Mouse (Mus musculus): Measurements from ENCODE around the gene Foxa2. TPM values are rescaled to one million over a fixed set of nuclear protein-coding genes. Genes with fewer than 3 reads are reported as not detected.
A peak's percentile ranks its signal among the peaks of the same experiment; 100 is the strongest.

Foxa2 gene
- total RNA-seq, 1 experiment from 2014 or later, result not detected

DNA sequence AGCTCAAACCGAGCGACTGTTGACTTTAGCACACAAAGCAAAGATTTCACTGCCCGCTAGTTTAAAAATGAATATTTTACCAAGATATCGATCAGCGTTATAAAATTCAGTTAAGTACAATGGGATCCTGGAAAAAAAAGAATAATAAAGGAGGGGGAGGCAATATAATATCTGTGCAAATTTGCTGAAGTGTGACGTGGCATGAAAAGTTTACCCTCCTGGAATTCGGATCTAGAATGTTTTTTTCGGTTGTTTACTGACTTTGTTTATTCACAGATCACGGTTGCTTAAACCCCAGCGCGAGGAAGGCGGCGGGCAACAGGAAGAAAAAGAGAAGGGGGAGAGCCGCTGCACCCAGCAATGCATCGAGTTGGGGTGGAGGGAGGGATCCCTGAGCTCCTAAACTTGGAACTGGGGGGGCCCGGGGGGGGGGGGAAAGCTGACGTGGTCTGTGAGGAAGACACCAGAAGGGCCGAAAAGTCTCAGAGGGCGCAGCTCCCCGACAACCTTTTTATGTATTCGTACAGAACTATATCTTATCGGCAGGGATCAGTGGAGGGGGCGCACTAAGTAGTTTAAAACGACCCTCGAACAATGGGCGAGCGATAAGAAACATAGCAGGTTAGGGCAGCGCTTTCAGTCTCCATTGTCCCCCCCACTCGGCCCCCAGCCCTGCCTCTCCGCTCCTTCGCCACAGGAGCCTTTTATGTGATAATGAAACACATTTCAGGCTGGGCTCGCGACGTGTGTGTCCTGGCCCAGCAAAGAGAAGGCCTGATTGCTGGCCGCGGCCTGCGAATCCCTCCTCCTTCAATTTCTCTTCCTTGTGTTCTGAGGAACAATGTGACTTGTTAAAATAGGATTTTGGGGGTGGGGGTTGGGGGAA is 6.3 kb downstream of the Foxa2 start:
- ATAC-seq (replicated peaks; ENCODE audit: low read depth, poor library complexity, severe bottlenecking), result no peak

- 0 out of 2 replicates have a peak, but pooled peaks have one; percentile 5 for ATAC-seq (replicated peaks; ENCODE audit: low read depth, poor library complexity, severe bottlenecking)
Observed at GRCm38 (mm10) chr2:148039351-148040235, 7.2 kb downstream of the Foxa2 start.

DNA sequence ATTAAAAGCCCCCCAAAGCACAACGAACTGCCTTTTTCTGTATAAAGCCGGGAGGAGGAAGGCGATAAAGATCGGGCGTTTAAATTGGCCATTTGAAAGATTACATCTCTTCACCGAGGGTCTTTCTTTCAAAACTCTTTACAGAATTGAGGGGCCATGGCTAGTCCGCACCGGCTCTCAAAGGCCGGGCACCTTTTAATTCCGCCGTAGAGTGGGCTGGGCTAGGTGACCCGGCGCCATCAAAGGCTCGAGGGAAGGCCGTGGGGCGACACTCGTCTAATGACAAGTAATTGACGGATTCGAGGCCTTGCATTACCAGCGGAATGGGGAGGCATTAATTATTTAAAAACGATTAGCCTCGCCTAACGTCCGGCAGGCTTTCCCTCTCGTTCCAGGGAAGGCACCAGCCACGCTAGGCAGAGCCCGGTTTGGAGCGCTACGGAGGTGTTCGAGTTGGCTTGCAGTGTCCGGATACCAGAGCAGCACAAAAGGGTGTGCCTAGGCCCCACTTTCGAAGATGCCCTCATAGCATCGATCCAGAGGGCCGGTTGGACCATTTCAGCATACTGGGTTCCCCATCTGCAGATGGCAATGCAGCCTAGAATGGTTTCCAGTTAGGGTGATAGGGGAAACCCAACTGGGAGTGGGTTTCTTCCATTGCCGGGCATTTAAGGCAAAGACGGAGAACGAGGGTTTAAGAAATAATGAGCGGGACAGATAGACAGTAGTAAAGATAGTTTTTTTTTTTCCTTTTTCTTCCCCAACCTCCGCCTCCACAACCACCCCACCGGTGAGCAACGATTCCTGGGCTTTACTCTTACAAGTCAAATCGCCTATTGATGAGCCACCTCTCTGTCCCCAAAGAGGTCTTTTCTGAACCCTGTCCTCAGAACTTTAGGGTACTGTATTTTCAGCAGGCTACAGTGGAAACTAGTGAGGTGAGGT is 8.1 kb downstream of the Foxa2 start:
- ATAC-seq (replicated peaks; ENCODE audit: low read depth, poor library complexity, severe bottlenecking), result no peak

DNA sequence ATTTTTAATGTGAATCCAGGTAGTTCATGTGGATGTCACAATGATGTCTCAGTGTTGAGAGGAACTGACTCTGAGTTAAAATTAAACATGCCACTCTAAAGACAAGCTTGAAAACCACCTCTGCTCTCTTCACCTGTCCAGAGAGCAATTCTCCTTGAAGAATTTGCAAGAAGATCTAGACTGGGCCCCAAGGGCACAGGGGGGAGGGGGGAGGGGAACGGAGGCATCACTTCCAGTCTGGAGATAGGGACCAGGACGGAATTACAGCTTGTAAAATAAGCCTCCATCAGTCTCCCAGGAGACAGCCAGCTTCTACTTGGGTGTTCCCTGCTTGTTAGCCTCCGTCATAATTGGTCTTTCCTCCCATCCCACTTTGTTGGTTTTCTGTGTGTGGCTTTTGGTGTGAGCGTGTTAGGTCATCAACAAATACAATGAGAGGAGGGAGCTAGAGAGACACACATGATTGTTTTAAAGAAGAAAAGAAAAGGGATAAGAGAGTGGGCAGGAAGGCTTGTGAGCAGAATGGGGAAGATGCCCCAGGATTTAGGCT is 10.1 kb downstream of the Foxa2 start:
- no peak for ATAC-seq (replicated peaks; ENCODE audit: low read depth, poor library complexity, severe bottlenecking)

GRCm38 (mm10) chr2:148030991-148031675 is 15.6 kb downstream of the Foxa2 start:
- ATAC-seq (replicated peaks; ENCODE audit: low read depth, poor library complexity, severe bottlenecking), result no peak

DNA sequence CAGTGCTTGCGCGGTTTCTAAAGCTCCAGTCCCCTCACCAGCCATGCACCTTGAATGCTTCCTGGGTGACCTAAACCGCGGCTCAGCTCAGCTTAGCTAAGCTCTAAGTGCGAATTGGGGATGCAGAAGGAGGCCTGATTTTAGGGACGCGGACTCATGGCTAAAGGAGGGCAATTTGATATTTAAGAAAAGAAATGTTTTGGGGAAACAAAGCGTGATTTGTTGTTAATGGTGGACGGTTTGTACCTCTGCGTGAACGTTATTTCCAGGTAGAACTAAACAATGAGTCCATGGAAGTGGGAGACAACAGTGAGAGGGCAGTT is 16.2 kb downstream of the Foxa2 start:
- no peak for ATAC-seq (replicated peaks; ENCODE audit: low read depth, poor library complexity, severe bottlenecking)

DNA sequence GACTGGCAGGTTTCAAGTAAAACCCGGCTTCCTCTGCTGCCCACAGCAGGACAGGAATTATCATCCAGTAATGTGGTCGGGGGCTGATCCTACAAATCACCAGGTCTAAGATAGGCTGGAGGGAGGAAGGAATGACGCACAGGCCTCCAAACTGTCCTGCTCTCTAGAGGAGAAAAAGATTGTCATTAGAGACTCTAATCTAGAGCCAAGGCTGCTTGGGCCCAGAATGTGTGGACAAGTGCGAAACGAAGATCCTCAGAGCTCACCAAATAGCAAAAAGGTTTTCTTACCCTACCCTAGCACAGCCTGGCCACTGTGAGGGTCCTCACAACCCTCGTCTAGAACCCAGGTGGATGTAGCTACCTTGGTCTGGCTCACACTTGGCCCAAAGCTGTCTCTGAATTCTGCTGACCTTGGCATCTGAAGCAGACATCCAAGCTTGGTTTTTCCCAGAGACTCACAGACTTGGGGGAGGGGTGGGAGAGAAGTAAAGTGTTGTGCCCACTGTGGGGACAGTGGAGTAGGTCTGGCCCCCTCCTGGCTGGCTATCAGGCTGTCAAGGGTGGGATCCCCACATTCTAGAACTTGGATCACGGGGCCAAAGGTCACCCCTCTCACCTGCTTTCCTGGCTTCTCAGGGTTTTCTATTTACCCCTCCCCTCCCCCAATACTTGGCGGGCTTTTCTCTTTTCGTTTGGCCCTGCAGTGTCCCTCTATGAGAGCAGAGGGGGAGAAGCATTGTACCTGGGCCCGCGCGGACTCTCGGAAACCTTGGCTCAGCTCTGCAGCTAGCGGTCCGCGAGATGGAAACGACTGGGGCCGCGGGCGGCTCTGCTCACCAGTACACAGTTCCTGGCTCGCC is 16.8 kb downstream of the Foxa2 start:
- peak; percentile 48 for ATAC-seq (replicated peaks; ENCODE audit: low read depth, poor library complexity, severe bottlenecking)

DNA sequence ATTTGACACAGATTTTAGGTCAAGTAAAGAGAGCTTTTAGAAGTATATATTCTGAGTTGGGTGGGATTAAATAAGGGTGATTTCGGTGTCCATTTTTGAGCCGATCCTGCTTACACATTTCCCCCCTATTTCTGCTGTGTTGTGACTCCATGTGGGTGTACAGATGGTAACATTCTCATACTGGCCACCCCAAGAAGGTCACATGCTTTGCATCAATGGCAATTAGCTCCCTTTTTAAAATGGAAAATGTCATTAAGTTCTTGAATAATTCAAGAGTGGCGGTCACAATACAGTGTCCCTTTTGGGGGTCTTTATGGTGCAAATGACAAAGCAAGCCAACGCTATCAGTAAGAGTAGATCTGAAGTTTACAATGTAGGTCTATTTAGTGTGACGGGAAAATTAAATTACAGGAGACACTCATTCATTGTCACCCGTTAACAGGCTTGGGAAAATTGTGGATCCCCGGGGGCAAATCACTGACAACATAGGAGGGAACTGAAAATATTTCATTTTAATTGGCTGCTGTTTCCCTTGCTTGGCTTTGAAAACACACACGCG is 17.6 kb downstream of the Foxa2 start:
- ATAC-seq (replicated peaks; ENCODE audit: low read depth, poor library complexity, severe bottlenecking), result no peak

DNA sequence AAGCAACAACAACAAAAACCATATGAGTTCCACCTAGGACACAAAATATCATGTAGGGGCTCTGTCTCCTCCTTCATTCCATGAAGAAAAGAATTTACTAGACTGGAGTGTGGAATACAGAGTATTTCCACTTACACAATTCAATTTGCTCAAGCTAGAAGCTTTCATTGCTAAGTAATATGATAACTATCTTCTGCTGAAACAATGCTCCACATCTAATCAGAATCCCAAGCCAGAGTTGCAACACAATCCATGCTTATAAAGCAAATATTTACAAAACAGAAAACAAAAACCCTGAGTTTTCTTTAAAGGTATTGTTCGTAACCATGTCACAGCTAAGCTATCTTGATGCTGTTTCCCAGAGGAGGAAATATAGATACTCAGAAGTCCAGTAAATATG is 20.4 kb downstream of the Foxa2 start:
- ATAC-seq (replicated peaks; ENCODE audit: low read depth, poor library complexity, severe bottlenecking), result no peak

DNA sequence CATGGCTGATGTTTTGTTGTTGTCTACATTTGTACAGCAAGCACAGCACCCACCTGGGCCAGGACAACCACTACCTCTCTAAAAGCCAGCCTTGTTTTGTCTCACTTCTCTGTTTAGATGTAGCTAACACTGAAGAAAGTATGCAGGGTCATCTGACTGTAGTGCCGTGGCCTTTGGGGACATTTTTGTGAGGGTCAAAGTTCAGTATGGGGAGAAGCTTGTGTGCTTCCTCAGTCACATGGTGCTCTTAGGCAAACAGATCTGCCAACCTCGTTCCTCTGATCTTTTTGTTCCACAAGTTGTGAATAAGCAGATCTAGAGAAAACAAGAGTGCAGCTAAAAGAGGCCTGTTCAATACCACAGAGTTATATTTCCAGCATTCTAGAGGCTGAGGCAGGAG is 21.3 kb downstream of the Foxa2 start:
- ATAC-seq (replicated peaks; ENCODE audit: low read depth, poor library complexity, severe bottlenecking), result no peak

GRCm38 (mm10) chr2:148024268-148024935 is 22.4 kb downstream of the Foxa2 start:
- ATAC-seq (replicated peaks; ENCODE audit: low read depth, poor library complexity, severe bottlenecking), result no peak

GRCm38 (mm10) chr2:148023340-148023806 is 23.4 kb downstream of the Foxa2 start:
- ATAC-seq (replicated peaks; ENCODE audit: low read depth, poor library complexity, severe bottlenecking), result no peak

- no peak for ATAC-seq (replicated peaks; ENCODE audit: low read depth, poor library complexity, severe bottlenecking)
Observed at GRCm38 (mm10) chr2:148021919-148022570, 24.7 kb downstream of the Foxa2 start.

- no peak for ATAC-seq (replicated peaks; ENCODE audit: low read depth, poor library complexity, severe bottlenecking)
Observed at GRCm38 (mm10) chr2:148021016-148021415, 25.8 kb downstream of the Foxa2 start.

GRCm38 (mm10) chr2:148020125-148020524 is 26.6 kb downstream of the Foxa2 start:
- no peak for ATAC-seq (replicated peaks; ENCODE audit: low read depth, poor library complexity, severe bottlenecking)

- no peak for ATAC-seq (replicated peaks; ENCODE audit: low read depth, poor library complexity, severe bottlenecking)
Observed at GRCm38 (mm10) chr2:148017782-148018690, 28.7 kb downstream of the Foxa2 start.

All from common myeloid progenitor, adult 5-6 weeks (primary cell).